Mouse (Mus musculus) spleen, adult 2 months (tissue): ENCODE data around the gene Prkaca. TPM values are rescaled to one million over a fixed set of nuclear protein-coding genes. Genes with fewer than 3 reads are reported as not detected.

Experiments
- DNase-seq, 2 experiments: peaks; one replicate each; pipeline versions ENCODE4 v3.0.0 to v3.0.0-alpha.2; 2012 to 2021; ENCODE audit warnings: low spot score in 2 of 2, low read depth in 1 of 2
- H3K27ac ChIP-seq: fragments of 200-500 bp; 2 replicates; pipeline ENCODE4 v1.5.1; 2012; ENCODE audit warnings: low read length, inconsistent platforms; ENCODE audit not compliant: insufficient read depth
- H3K27me3 ChIP-seq: fragments of 200-500 bp; 2 replicates; pipeline ENCODE4 v1.6.1; 2012; ENCODE audit warnings: mild to moderate bottlenecking, moderate library complexity, low read length, inconsistent platforms; ENCODE audit not compliant: control insufficient read depth, insufficient read depth
- H3K36me3 ChIP-seq: fragments of 200-500 bp; 2 replicates; pipeline ENCODE4 v1.6.1; 2012; ENCODE audit warnings: mild to moderate bottlenecking, low read length, inconsistent platforms; ENCODE audit not compliant: control insufficient read depth, insufficient read depth
- H3K4me1 ChIP-seq: fragments of 200-500 bp; 2 replicates; pipeline ENCODE4 v1.6.1; 2011; ENCODE audit warnings: inconsistent platforms; ENCODE audit not compliant: control insufficient read depth, insufficient read depth, insufficient read length
- H3K4me3 ChIP-seq: fragments of 200-500 bp; 2 replicates; pipeline ENCODE4 v1.5.1; 2011; ENCODE audit warnings: mild to moderate bottlenecking, inconsistent platforms; ENCODE audit not compliant: insufficient read depth, insufficient read length; ENCODE audit errors: extremely low read depth
- CTCF ChIP-seq: fragments of 200-500 bp; IDR thresholded peaks from 2 replicates; pipeline ENCODE4 v1.5.1; 2011; ENCODE audit warnings: mild to moderate bottlenecking, inconsistent platforms; ENCODE audit not compliant: insufficient read depth, insufficient read length, insufficient replicate concordance; ENCODE audit errors: extremely low read depth
- POLR2A ChIP-seq: fragments of 200-500 bp; IDR thresholded peaks from 2 replicates; pipeline ENCODE4 v1.6.1; 2011; ENCODE audit warnings: low read depth, low read length, inconsistent platforms
- WGBS: fragments of 180-500 bp; shearing (Covaris S2); methylation state at CpG from one replicate; pipeline ENCODE4 v1.1.7; 2018; 5-methylcytosine and 5-hydroxymethylcytosine counted together
- polyA plus RNA-seq: library from polyadenylated mRNA; depleted of rRNA; stranded (reverse); fragments of >200 nt; gene quantifications from 2 replicates; pipeline ENCODE4 v1.2.3, GENCODE M21; 2012; rRNA removed

The Prkaca gene
- polyA plus RNA-seq, 1 experiment, result 26.7 TPM

DNA sequence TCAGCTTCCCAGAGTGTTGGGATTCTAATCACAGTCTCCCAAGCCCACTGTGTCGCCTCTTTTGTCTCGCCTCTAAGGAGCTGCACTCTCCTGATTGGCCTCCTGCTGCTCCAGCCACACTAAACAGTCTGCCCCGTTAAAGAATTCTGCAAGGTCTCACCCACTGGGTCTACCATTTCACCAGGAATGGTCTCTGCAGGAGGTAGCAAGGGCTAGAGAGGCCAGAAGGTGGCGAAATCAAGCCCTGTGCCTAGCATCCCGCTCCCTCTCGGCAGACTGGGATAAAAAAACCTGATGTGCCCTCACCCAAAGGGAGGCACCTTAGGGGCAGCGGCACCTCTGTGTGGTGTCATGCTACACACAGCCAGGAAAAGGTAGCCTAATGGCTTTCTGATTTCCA is 71.3 kb downstream of the Prkaca start:
- TF ChIP-seq POLR2A (no peak), CTCF (no peak)
- Histone ChIP-seq H3K4me3 (no peak overlapping the region), H3K4me1 (peaks cover 9% of the 10 kb centered on the region; the same call in 1 of the 2 replicates), H3K27ac (no peak overlapping the region), H3K36me3 (peaks cover 4% of the 10 kb centered on the region; the same call in 1 of the 2 replicates), H3K27me3 (no peaks in the 10 kb centered on the region)
- no peak for DNase-seq
- 88% methylated on average over 7 of the region's 7 CpGs for WGBS

GRCm38 (mm10) chr8:84044900-84045299 is 72.1 kb downstream of the Prkaca start, which contains the start of gene Rln3:
Gene Rln3 (minus strand): TSS chr8:84045000.
- H3K27me3 ChIP-seq, result no peaks in the 10 kb centered on the region
- H3K4me3 ChIP-seq, result no peak within 1 kb of the TSS
- H3K36me3 ChIP-seq, result peaks cover 4% of the 10 kb centered on the region; the same call in 1 of the 2 replicates
- peaks cover 9% of the 10 kb centered on the region; the same call in 1 of the 2 replicates for H3K4me1 ChIP-seq
- DNase-seq, result no peak
- 81% methylated on average over 9 of the region's 9 CpGs for WGBS
- TF ChIP-seq POLR2A, result no peak
- no peak for TF ChIP-seq CTCF
- no peak within 1 kb of the TSS for H3K27ac ChIP-seq

Other genes starting within 250 kb of the Prkaca start
- gene Adgre5, start 231.7 kb upstream of the Prkaca start, polyA plus RNA-seq, result 232 and 275 TPM in 2 replicates
- gene Adgrl1, start 72.9 kb upstream of the Prkaca start, polyA plus RNA-seq, result 28.9 and 41.2 TPM in 2 replicates
- 1.2 and 1.3 TPM in 2 replicates for gene Gm10644, start 17.8 kb upstream of the Prkaca start, polyA plus RNA-seq
- gene Asf1b, start 17.5 kb upstream of the Prkaca start, polyA plus RNA-seq, result 33.2 and 38.4 TPM in 2 replicates
- 39.5 and 53.7 TPM in 2 replicates for gene Samd1, start 24.7 kb downstream of the Prkaca start, polyA plus RNA-seq
- 0.46 and 0.63 TPM in 2 replicates for gene 1700067K01Rik, start 28.5 kb downstream of the Prkaca start, polyA plus RNA-seq
- 0.60 and 4.4 TPM in 2 replicates for gene 2210011C24Rik, start 39.2 kb downstream of the Prkaca start, polyA plus RNA-seq
- 0.22 and 0.23 TPM in 2 replicates for gene Palm3, start 48.5 kb downstream of the Prkaca start, polyA plus RNA-seq
- 69.5 and 70.0 TPM in 2 replicates for gene Il27ra, start 69.6 kb downstream of the Prkaca start, polyA plus RNA-seq
- gene Rln3, start 72.0 kb downstream of the Prkaca start, polyA plus RNA-seq, result 3.8 and 5.3 TPM in 2 replicates
- gene Gm10643, start 92.1 kb downstream of the Prkaca start, polyA plus RNA-seq, result 0.35 and 0.43 TPM in 2 replicates
- gene Rfx1, start 93.8 kb downstream of the Prkaca start, polyA plus RNA-seq, result 45.6 and 58.3 TPM in 2 replicates
- 64.1 and 87.6 TPM in 2 replicates for gene Dcaf15, start 131.8 kb downstream of the Prkaca start, polyA plus RNA-seq
- 11.1 and 12.9 TPM in 2 replicates for gene Podnl1, start 153.0 kb downstream of the Prkaca start, polyA plus RNA-seq
- 21.0 and 26.6 TPM in 2 replicates for gene Cc2d1a, start 174.9 kb downstream of the Prkaca start, polyA plus RNA-seq
- gene 4930432K21Rik, start 175.0 kb downstream of the Prkaca start, polyA plus RNA-seq, result 1.4 TPM in 2 replicates
- gene Nanos3, start 212.2 kb downstream of the Prkaca start, polyA plus RNA-seq, result 1.2 TPM in 1 of 2 replicates, not detected in the other